Mouse (Mus musculus) heart, postnatal 0 days (tissue): ENCODE measurements around the gene Hras.

Source experiments
- CTCF ChIP-seq: IDR thresholded peaks from 2 replicates; pipeline ENCODE4 v1.5.1; 2016; ENCODE audit warnings: antibody characterized with exemption, control low read depth, low read depth
- EP300 ChIP-seq: IDR thresholded peaks from 2 replicates; pipeline ENCODE4 v1.6.1; 2016; ENCODE audit warnings: antibody characterized with exemption, low read depth

DNA sequence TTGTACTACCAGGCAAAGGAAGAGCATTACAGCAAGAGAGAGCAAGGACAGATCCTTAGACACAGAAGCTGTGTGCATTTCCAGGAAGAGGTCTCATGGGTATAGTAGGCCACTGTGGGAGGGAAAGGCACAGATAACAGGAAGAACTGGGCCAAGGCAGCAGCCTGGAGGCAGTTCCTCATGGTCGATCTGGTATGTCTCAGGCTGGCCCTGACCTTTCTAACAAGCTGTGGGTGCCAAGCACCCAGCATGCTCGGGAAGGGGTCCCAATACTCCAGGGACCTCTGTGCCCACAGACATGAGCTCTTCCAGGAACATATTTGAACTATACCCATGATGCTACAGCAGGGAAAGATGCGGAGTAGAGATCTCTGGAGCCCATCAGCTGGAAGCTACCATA, 10.7 kb upstream of the Hras start:
- TF ChIP-seq CTCF (no peak), EP300 (no peak)
